Mouse (Mus musculus) adrenal gland, adult (tissue): ENCODE data around the gene 3300002I08Rik.
"Not testable (repeated sequence)": the region's sequence is repeated elsewhere in the genome, so short reads cannot be mapped to it uniquely, and the experiment has no call there.

Experiments used
- DNase-seq, 2 experiments: peaks; one replicate each; pipeline ENCODE4 v3.0.0; 2022 to 2023; ENCODE audit warnings: low spot score in 1 of 2; ENCODE audit not compliant: inconsistent age in 2 of 2

Gene 3300002I08Rik

DNA sequence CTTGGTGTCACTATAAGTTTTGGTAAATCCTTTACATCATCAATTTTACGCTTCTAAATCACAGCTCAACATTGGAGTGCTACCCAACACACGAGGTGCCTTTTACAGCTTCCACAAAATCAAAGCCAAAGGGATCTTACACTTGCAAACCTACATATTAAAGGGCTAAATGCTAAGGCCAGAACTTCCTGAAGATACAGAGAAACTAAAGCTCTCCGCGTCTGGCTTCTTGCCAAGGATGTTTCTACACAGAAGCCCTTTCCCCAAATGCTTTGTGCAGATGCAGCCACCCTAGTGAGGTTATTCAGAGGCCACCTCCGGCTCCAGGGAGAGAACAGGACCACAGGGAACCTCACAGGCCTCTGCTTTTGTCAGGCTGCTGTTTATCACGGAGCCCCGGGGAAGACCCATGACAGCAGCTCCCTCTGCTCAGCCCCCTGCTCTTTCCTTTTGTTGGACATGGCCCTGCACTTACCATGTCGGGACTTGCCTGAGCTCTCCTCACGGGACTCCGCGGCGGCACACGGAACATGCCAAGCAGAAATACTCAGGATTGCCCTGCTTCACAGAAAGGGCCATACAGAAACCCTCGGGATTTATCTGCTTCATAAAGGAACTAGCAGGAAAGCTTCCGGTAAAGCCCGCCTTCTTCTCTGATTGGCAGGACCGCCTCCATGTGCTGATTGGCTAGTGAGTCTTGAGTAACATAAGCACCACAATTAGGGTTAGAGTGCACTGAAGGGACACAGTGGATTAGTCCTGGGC, at the start of gene 3300002I08Rik:
Gene 3300002I08Rik (minus strand): TSS at position 653 of the 765 bp plus-strand sequence.
- peak; percentile 89 to 97 for DNase-seq

DNA sequence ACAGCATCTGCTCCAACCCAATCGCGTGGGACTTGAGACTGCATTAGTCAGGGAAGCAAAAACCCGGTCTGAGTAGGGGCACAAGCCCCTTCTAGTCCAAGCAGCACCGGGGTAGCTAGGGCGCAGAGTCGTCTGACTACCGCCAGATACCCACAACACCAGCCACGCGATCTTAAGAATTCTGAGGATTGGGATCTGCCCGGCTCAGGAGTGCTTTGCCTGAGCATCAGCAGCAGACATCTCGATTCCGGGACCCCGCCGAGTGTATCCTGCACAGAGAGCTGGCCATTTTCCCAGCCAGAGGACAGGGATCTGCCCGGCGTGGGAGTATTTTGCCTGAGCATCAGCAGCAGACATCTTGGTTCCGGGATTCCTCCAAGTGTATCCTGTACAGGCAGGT, 49.6 kb upstream of the 3300002I08Rik start:
- not testable (repeated sequence) for DNase-seq

DNA sequence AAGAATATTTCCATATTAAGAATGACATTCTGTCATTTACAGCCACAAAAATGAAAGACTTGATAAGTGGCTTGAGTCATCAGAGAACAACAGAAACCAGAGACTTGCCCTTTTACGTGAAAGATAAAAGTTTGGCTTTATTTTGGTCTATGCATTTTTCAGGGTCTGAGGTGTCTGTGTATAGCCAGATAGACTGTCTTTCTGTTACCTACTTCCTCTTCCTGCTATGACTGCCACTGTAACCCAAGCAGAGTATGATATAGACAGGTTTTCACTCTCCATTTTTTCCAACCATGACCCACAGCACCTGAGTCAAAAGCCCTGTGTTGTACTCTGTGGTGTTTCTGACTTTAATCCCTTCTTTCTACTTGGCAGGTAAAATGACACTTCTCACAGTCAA, 27.6 kb upstream of the 3300002I08Rik start:
- no peak for DNase-seq

DNA sequence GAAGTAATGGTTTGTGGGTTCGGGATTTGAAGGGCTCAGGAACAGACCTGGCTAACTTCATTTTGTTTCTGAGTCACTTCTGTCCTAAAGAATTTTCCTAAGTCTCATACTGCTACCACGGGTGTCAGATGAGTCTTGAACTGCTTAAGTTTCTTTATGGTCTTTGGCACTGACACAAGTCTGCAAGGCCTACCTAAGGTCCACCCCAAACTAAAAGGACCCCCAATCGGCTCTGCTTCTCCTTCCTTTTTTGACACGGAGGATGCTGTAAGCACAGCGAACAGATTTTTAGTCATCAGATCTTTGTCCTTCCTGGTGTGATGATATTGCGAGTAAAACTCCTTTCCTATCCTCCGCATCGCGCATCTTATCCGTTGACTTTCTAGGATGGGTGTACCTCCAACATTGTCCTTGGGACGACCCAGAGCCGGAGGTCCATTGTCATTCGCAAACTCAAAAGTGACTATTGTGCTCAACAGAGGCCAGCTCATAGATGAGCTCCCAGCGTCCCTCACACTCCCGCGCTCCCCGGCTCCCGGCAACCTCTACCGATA, 23.1 kb upstream of the 3300002I08Rik start:
- DNase-seq: peak in 1 of 2 experiments; percentile 32

DNA sequence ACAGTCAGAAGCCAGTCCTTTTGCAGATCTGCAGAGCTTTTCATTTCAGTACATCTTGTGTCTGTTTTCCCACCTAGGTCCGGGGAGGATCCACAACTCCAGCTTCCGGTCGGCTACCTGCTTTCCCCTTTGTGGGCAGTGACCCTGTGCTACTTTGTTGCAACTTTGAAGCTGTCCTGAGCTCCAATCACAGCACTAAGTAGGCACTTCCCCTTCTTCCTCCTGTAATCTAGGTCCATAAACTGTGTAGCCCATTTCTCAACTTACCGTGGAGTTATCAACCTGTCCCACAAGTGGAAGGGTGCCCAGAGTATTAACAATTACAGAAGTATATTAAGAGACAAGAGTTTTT, 289 bp upstream of the 3300002I08Rik start:
- no peak for DNase-seq

DNA sequence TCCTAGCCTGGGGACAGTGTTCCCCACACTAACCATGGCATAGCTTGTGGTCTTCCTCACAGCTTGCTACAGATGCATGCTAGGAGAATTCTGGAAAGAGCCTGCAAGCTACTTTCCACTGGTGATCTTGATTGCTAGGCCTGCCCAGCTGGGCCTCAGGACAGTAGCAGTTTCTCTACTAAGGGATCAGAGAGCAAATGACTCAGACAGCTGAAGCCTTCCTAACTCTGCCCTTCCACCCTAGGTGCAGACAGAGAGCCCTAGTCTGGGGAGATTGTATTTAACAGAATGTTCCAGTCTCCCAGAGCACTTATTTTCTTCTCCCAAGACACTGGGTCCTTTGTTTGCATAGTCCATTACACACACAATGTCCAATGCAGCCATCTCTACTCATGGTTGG, 5.4 kb downstream of the 3300002I08Rik start:
- DNase-seq: not testable (repeated sequence)

DNA sequence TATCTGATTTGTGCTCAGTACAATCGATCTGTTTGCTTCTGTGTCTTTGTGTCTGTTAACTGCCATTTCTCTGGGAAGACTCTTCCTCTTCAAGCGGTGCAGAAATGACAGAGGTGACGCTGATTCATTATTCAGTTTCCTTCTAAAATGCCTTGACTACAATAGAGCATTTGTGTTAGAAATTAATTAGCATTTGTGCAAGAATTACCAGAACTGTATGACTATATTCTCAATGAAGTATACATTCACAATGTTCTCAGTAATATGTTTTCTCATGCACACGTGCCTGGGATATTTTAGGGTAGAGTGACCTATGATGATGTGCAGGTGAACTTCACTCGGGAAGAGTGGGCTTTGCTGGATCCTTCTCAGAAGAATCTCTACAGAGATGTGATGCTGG, 39.2 kb downstream of the 3300002I08Rik start, which contains the start of gene Gm10130:
Gene Gm10130 (plus strand): TSS at position 301 of the 400 bp plus-strand sequence.
- no peak for DNase-seq

DNA sequence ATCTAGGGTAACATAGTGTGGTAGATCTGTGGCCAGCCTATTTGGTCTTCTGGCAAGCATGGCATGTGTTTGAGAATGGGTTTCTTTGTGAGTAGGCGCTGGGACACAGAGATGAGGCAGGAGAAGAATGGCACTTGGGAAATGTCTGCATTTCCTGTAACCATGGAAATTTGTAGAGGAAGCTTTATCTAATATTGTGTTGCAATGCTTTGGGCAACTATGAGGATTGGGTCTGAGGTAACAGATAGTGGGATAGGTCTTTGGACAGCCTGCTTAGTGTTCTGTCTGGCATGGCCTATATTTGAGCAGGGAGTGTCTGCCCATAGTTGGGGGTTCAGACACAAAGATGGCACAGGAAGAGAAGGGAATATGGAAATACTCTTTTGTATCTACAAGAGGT, 43.6 kb downstream of the 3300002I08Rik start:
- DNase-seq: no peak

DNA sequence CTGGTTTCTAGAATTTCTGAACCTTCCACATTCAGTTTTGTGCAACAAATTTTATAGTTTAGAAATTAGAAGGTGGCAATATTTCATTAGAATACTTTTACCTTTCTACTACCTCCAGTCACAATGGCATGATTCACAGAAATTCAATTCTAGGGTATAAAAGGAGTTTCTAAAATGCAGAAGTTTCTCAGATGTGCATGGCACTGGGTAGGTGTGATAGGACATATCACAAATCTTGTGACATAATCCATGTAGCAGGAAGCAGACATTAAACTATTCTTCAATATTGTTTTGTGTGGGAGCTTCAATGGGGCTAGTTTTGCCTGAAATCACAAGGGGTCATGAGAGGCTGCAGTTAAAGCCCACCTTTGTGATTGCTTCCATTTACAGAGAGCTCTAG, 46.4 kb downstream of the 3300002I08Rik start:
- no peak for DNase-seq

DNA sequence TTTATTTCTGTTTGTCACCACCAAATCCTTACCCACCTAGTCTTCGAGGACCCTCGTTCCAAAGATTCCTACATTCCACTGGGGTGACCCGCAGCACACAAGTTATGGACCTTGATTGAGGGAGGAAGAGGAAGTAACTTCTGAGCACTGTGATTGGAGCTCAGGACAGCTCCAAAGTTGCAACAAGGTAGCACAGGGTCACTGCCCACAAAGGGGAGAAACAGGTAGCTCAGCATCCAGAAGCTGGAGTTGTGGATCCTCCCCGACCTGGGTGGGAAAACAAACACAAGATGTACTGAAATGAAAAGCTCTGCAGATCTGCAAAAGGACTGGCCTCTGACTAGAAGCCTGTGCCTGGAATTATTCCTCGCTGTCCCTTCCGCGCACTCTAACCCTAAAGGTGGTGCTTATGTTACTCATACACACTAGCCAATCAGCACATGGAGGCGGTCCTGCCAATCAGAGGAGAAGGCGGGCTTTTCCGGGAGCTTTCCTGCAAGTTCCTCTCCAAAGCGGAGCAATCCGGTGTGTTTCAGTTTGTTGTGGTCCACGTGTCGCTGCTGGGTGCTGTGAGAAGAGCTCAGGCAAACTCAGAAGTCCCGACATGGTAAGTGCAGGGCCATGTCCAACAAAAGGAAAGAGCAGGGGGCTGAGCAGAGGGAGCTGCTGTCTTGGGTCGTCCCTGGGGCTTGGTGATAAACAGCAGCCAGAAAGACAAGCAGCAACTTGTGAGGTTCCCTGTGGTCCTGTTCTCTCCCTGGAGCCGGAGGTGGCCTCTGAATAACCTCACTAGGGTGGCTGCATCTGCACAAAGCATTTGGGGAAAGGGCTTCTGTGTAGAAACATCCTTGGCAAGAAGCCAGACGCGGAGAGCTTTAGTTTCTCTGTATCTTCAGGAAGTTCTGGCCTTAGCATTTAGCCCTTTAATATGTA, 51.3 kb downstream of the 3300002I08Rik start:
- DNase-seq: peak; percentile 92 to 98

DNA sequence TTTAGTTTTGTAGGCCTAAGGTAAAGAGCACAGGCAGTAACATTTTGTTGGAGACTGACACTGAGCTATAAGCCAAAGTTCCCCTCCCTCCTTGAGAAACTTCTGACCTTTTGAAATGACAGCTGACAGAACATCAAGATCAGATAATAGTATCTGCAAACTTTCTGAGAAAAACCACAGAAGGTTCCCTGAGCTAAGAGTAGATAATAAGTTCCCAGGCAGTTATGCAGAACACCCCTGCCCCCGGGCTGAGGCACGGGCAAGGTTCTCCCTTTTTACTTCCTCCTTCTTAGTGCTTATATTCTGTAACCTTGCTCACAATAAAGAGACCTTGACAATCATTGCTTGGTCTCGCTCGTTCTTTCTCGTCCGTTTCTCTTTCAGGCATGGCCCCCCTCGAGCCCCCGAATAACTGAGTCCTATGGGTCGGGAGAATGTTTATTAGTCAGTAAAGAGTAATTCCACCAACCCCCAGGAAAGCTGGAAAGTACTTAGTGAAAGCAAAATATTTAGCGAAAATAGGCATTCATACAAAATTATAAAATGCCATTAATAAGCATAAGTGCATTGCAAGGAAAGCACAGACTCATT, 55.3 kb downstream of the 3300002I08Rik start:
- no peak for DNase-seq

DNA sequence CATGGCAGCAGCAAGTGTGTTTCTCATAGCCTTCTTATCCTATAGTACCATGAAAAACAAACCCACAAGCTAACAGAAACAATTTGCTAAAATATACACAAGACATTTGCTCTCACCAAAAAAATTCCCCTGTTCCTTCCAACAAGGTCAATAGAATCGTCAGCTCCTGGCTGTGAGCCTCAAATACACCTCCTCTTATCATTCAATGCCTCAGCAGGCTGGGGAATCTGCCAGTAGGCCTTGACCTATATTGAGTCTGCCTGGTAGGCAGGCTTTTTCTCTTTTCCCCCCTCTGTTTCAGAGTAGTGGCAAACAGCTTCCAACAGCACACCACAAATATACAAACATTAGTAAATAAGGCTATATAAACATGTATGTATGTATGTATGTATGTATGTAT, 63.5 kb downstream of the 3300002I08Rik start:
- DNase-seq: peak; percentile 79 to 90

DNA sequence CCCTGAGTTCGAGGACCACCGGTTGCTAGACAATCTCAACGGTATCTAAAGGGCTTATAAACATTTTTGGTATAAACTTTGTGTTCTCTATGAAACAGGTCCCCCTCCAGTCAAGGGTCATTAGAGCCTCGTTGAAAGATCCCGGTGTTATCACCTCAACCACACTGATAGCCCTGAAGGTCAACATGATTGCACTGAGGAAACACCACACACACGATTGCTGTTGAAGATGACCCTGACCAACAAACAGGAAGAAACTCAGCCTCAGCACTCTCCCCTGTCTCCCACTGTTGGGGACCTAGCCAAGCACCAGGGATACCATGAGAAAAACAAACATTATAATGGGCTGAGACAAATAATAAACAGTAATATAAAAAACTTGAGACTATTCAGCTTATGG, 68.9 kb downstream of the 3300002I08Rik start:
- no peak for DNase-seq
